Mouse (Mus musculus) olfactory bulb, adult 2 months (tissue): ENCODE data around the gene Kcnq1. TPM values are rescaled to one million over a fixed set of nuclear protein-coding genes. Genes with fewer than 3 reads are reported as not detected.

Source experiments
- H3K27ac ChIP-seq: fragments of 200-500 bp; 2 replicates; pipeline ENCODE4 v1.5.1; 2012; ENCODE audit warnings: low read depth, low read length; ENCODE audit not compliant: insufficient read depth
- H3K4me1 ChIP-seq: fragments of 200-500 bp; 2 replicates; pipeline ENCODE4 v1.6.1; 2012; ENCODE audit warnings: low read length; ENCODE audit not compliant: control insufficient read depth, insufficient read depth
- H3K4me3 ChIP-seq: fragments of 200-500 bp; 2 replicates; pipeline ENCODE4 v1.5.1; 2012; ENCODE audit warnings: mild to moderate bottlenecking, low read depth, low read length, moderate library complexity; ENCODE audit not compliant: insufficient read depth
- CTCF ChIP-seq: fragments of 200-500 bp; IDR thresholded peaks from 2 replicates; pipeline ENCODE4 v1.5.1; 2012; ENCODE audit warnings: low read depth, mild to moderate bottlenecking, low read length, moderate library complexity; ENCODE audit not compliant: insufficient read depth
- POLR2A ChIP-seq: fragments of 200-500 bp; IDR thresholded peaks from 2 replicates; pipeline ENCODE4 v1.6.1; 2012; ENCODE audit warnings: mild to moderate bottlenecking, low read depth, low read length, moderate library complexity; ENCODE audit not compliant: insufficient read depth
- WGBS: fragments of 180-500 bp; shearing (Covaris S2); methylation state at CpG from one replicate; pipeline ENCODE4 v1.1.7; 2018; 5-methylcytosine and 5-hydroxymethylcytosine counted together
- polyA plus RNA-seq: library from polyadenylated mRNA; stranded (reverse); fragments of >200 nt; gene quantifications from 2 replicates; pipeline ENCODE4 v1.2.4, GENCODE M21; 2012; ENCODE audit warnings: low replicate concordance; ENCODE audit not compliant: missing spikeins, insufficient read depth, insufficient read length

The Kcnq1 gene
- polyA plus RNA-seq, 1 experiment = not detected

DNA sequence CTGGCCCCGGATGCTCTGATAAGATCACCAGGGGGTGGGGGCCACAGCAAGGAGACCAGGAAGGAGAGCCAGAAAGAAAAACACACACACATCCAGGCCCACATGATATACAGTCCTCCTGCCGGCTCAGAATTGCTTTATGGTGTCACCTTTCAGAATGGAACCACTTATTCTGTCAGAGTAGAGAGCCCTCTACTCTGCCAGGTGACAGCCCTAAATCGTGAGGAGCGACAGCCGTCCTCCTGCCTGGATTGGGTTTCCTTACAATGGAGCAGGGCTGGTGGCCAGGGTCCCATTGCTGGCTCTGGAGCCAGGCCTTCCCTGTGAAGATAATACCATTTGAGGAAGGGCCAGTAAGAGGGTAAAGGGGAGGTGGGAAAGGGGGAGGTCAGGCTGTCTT, 212.3 kb downstream of the Kcnq1 start:
- H3K27ac ChIP-seq = no peak overlapping the region
- TF ChIP-seq CTCF (no peak), POLR2A (no peak)
- no peaks in the 10 kb centered on the region for H3K4me1 ChIP-seq
- no peak overlapping the region for H3K4me3 ChIP-seq
- 80% methylated on average over 5 of the region's 5 CpGs for WGBS

DNA sequence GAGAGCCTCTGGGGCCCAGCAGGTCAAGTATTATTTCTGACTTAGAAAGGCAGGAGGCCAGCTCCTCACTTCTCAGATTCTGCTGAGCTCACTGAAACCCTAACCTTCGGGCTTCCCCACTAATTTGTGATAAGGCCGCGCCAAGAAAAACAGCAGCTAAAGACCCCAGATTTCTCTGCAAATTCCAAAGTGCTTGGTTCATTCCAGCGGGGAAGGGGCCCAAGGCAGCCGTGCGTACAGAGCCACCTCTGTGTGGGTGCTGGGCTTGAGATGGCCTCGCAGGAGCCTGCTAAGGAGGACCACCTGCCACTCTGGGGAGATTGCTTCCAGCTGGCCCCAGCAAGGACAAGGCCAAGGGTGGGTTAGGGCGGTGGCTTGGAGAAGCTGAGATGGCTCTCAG, 214.2 kb downstream of the Kcnq1 start:
- Histone ChIP-seq H3K27ac (no peak overlapping the region), H3K4me1 (0 out of 2 replicates have a peak, but pooled peaks cover 3% of the 10 kb centered on the region), H3K4me3 (no peak overlapping the region)
- 87% methylated on average over 8 of the region's 8 CpGs for WGBS
- TF ChIP-seq CTCF (no peak), POLR2A (no peak)

DNA sequence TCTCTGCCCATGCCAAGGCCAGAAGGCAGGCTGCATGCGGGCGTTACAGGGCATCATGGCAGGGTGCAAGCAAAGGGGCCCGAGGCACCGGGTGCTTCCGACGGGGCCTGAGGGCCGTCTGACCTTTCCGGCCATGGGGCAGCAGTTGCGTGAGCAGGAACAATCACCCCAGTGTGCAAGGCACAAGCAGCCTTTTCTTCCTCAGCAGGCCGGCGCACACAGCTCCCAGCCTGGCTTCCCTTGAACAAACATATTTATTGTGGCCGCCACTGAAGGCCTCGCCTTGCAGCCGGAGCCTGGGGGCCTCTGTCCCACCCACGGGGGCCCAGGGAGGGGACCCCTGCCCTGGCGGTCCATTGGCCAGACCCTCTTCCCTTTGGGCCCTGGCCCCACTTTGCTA, 218.9 kb downstream of the Kcnq1 start:
- no peak for TF ChIP-seq POLR2A
- TF ChIP-seq CTCF = no peak
- H3K4me3 ChIP-seq = no peak overlapping the region
- WGBS = 63% methylated on average over 16 of the region's 16 CpGs
- H3K27ac ChIP-seq = no peak overlapping the region
- H3K4me1 ChIP-seq = peaks cover 3% of the 10 kb centered on the region; the same call in 1 of the 2 replicates

DNA sequence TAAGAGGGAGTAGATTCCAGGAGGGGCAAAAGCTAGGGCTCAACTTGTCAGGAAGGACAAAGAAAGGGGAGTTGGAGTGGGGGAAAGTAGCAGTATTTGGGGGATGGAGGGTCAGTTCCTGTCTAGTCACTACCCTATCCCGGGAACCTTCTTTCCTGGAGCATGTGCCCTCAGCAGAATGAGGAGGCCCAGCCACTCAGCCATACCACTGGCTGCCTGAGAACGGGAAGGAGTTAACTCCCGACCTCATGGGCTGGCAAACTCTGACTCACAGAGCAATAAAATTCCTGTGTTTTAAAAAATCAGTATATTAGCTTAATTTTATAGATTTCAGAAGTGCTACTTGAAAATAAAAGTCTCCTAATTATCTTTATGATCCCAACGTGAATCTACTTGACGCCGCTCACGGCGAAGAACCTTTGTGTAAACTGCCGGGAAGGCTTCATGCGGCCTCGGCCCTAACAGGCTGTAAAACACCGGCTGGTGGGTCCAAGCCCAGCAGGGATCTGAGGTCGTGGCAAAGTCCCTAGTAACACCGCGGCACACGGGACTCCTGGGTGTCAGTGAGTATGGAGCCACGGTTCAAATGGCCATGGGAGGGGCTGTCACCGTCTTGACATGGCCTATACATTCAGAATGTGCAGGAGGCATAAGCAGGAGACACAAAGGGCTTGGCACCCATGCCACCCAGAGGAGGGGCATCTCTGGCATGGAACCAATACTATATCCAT, 222.2 kb downstream of the Kcnq1 start:
- Histone ChIP-seq H3K27ac (no peak overlapping the region), H3K4me3 (no peak overlapping the region), H3K4me1 (peaks cover 3% of the 10 kb centered on the region; the same call in 1 of the 2 replicates)
- 84% methylated on average over 18 of the region's 18 CpGs for WGBS
- TF ChIP-seq POLR2A (no peak), CTCF (no peak)

DNA sequence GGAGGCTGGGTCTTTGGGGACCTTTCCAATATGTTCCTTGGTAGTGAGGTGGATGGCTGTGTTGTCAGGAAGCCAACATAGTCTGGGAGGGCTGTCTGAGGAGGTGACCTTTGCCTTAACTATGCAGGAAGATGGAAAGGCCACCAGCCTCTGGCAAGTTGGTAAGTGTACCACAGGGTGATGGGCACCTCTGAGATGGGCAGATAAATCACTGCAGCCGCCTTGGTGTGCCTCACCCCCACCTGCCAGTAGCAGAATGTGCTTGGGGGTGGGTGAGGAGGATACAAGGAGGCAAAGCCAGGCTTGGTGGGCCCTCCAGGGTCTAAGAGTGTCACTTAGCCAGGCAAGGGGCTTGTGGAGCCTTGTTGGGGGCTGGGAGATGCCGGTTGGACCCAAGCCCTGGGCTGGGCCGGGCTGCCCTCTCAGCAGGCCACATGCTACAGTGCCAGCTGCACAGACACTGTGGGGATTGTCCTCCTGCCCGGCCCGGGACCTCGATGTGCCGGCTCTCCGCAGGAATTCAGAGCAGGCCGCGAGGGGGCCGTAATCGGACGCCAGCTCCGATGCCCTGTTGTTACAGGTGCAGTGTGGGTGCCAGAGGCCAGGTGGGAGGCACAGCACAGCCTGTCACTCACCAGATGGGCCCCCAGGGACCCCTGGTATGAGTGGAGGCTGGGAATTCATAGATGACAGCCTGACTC, 223.1 kb downstream of the Kcnq1 start:
- TF ChIP-seq CTCF (no peak), POLR2A (no peak)
- Histone ChIP-seq H3K4me3 (no peak overlapping the region), H3K4me1 (peaks cover 3% of the 10 kb centered on the region; the same call in 1 of the 2 replicates), H3K27ac (no peak overlapping the region)
- 57% methylated on average over 14 of the region's 14 CpGs for WGBS

DNA sequence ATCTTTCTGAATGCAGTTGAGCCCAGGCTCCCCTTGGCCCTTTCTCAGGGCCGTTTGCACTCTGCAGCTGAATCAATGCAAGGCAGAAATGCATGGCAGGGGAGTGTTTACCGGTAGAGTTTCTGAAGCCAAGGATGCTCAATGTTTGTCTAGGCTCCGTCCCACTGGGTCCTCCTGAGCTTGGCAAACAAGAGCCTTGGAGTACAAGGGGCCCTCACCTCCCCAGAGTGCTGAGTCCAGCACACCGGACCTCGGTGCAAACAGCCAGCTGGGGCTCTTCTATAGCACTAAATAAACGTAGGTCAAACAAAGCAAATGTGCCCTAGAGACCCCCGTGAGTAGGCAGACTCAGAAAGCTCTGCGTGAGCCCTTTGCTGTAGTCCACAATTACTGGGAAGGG, 226.9 kb downstream of the Kcnq1 start:
- 83% methylated on average over 8 of the region's 8 CpGs for WGBS
- no peak for TF ChIP-seq POLR2A
- no peak for TF ChIP-seq CTCF

DNA sequence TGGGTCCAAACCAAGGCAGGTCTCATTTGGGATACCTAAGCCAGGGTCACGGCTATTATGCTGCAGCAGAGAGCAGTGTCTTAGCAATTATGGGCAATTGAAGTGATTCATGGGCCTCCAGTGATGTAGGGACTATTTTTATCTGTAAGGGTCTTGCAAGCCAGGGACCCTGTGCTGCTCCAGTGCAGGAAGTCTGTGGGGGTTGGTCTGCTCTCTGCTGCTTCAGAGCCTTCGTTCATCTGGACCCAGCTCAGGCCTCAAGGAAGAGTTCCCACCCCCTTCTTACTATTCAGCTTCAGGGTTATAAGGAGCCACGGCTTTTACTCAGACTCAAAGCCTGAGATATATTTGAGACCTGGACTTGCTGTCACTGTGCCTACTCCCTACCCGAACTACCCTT, 227.4 kb downstream of the Kcnq1 start:
- Histone ChIP-seq H3K27ac (no peak overlapping the region), H3K4me3 (no peak overlapping the region), H3K4me1 (no peaks in the 10 kb centered on the region; the same call in 1 of the 2 replicates)
- 69% methylated on average over 4 of the region's 4 CpGs for WGBS
- no peak for TF ChIP-seq POLR2A
- TF ChIP-seq CTCF = no peak

More for the DNA sequence above, 226.9 kb downstream of the Kcnq1 start:
- no peak overlapping the region for H3K27ac ChIP-seq
- H3K4me1 ChIP-seq = no peaks in the 10 kb centered on the region; the same call in 1 of the 2 replicates
- no peak overlapping the region for H3K4me3 ChIP-seq

DNA sequence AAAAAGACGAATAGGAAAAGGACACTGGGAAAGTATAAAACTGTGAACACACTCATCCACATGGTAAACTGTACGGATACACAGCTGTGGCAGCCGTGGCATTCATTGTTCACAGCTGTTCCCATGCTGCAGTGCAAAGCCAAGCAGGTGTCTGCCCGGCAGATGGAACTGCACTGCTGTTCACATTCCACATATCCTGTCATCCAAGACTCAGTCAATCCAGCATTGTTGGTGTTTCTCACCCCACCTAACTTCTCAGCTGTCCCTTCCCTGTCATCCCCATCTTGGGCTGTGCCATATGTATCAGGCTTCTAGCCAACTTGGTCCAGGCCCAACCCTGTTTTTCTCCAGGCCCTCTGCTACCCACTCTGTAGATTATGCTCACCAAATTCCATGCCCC, 232.5 kb downstream of the Kcnq1 start:
- Histone ChIP-seq H3K4me3 (no peak overlapping the region), H3K4me1 (peaks cover 3% of the 10 kb centered on the region; the same call in 1 of the 2 replicates), H3K27ac (no peak overlapping the region)
- TF ChIP-seq CTCF (no peak), POLR2A (no peak)
- WGBS = 81% methylated on average over 4 of the region's 4 CpGs

DNA sequence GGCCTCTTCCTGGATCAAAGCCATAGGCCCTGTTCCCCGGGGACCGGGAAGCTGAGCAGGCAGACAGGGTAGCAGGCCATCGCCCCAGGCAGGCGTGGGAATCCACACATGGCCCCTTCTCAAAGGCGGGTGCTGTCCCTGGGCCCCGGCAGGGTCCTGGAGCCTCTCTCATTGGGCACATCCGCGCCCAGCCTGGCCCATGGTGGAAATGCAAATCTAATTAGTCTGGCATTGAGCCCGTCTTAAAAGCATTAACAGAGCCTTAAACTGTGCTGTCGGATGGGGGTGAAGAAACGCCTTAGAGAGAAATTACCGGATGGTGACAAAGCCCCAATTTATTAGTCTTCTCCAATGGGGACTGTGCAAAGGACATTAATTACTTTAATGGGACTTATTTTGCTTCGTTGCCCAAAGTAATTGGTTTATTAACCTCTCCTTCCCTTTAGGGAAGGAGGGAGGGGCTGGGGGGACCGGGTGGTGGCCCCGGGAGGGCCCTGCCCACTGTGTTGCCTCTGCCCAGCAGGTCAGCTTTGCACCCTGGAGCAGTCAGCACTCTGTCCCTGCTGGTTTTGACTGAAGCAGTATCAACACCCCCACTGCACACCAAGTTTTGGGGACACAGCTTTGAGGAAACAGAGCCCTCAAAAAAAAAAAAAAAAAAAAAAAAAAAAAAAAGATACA, 234.6 kb downstream of the Kcnq1 start:
- WGBS = 26% methylated on average over 15 of the region's 15 CpGs
- TF ChIP-seq CTCF (no peak), POLR2A (no peak)
- H3K4me1 ChIP-seq = peaks cover 4% of the 10 kb centered on the region; the same call in 1 of the 2 replicates
- H3K27ac ChIP-seq = no peak overlapping the region
- no peak overlapping the region for H3K4me3 ChIP-seq
